13 mouse cellular contexts compared by ENCODE assay signal in the genomic region with DNA sequence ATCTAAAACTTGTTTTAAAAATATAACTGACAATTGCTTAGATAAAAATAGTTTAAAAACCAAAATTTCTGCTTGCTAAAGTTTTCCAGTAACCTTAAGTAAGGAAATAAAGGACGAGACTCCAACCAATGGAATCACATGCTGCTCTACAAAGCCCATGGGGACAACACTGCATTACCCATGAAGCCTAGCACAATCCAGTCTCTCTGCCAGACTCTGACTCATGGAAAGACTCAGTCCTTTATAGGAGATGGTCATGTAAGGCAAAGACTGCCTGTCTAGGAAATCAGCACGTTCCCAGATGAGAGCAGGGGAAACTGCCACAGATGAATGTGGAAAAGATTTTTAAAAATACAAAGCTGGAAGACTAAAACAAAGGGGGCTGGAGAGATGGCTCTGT. TPM values are rescaled to one million over a fixed set of nuclear protein-coding genes. Genes with fewer than 3 reads are reported as not detected.
A peak's percentile ranks its signal among the peaks of the same experiment; 100 is the strongest.
DNase-seq lines count a peak whose midpoint lies in the region; TF ChIP-seq lines count a peak whose summit lies in the region.
"Had no signal": no experiment of that assay in that cellular context is flagged by ENCODE, and none has a peak within 500 bp of the region (broad histone marks: within the 10 kb centered on the region; RNA-seq: fewer than 3 reads in every experiment).

No protein-coding gene starts in this region.

- no peak for TF ChIP-seq POLR2A in thymus, adult 2 months (IDR thresholded peaks at IDR 0.05; ENCODE audit: control insufficient read depth, extremely low read depth, insufficient read depth, low read length, poor library complexity)

- H3K27ac ChIP-seq in left cerebral cortex, adult 2 months: no peak overlapping the region
- H3K27ac ChIP-seq in thymus, adult 2 months (ENCODE audit: control insufficient read depth, insufficient read depth, low read length): no peak overlapping the region
- H3K27ac ChIP-seq: embryonic facial prominence, embryonic 12.5 days; forebrain, embryonic 15.5 days; lung, embryonic 15.5 days; midbrain, embryonic 13.5 days had no signal

- intact Hi-C loops in left cerebral cortex, adult 2 months (cut with DNase I): no loop called here
- intact Hi-C loops in left cerebral cortex, postnatal 10 days (cut with DNase I): loop anchor here (10.0 kb wide), 1 partner anchor 201 kb away; no protein-coding TSS in a partner anchor

- no peak overlapping the region for H3K4me3 ChIP-seq in left cerebral cortex, adult 2 months
- no peak overlapping the region for H3K4me3 ChIP-seq in thymus, adult 2 months (ENCODE audit: control insufficient read depth, insufficient read depth, low read length)
- H3K4me3 ChIP-seq: embryonic facial prominence, embryonic 12.5 days; forebrain, embryonic 15.5 days; lung, embryonic 15.5 days; midbrain, embryonic 13.5 days had no signal

- no peaks in the 10 kb centered on the region for H3K4me1 ChIP-seq in thymus, adult 2 months (replicated peaks; ENCODE audit: control insufficient read depth, insufficient read depth, low read length)
- H3K4me1 ChIP-seq: embryonic facial prominence, embryonic 12.5 days; forebrain, embryonic 15.5 days; lung, embryonic 15.5 days; midbrain, embryonic 13.5 days had no signal

- 85% methylated on average over 2 of the region's 2 CpGs for WGBS in thymus, adult 2 months

- no peaks in the 10 kb centered on the region for H3K36me3 ChIP-seq in thymus, adult 2 months (ENCODE audit: control insufficient read depth, insufficient read depth, low read length)
- H3K36me3 ChIP-seq: lung, embryonic 15.5 days had no signal

- peak; percentile 7 to 8 for DNase-seq in left cerebral cortex, adult 2 months (ENCODE audit: extremely low spot score in 1 of 2, low spot score in 2 of 2)
- no peak for DNase-seq in left cerebral cortex, postnatal 10 days (ENCODE audit: extremely low spot score in 1 of 2, low spot score in 2 of 2)
- DNase-seq in 3T3-L1 (ENCODE audit: low read depth, low spot score) (peak; percentile 87), NIH3T3 (ENCODE audit: low read depth) (peak; percentile 90)
- DNase-seq in heart, adult 9 months (ENCODE audit: low spot score in 2 of 2): peak; percentile 77 to 79
- DNase-seq in thymus, adult 2 months: no peak
- DNase-seq in kidney, adult 18-20 months: no peak
- DNase-seq: cerebellum, adult 9-11 months; thymus, postnatal 4 days had no signal

- H3K27me3 ChIP-seq in thymus, adult 2 months (ENCODE audit: control insufficient read depth, insufficient read depth, low read length): no peaks in the 10 kb centered on the region
- H3K27me3 ChIP-seq: embryonic facial prominence, embryonic 12.5 days; forebrain, embryonic 15.5 days; lung, embryonic 15.5 days; midbrain, embryonic 13.5 days had no signal

- no peak for TF ChIP-seq CTCF in left cerebral cortex, adult 2 months (IDR thresholded peaks at IDR 0.05)
- TF ChIP-seq CTCF in thymus, adult 2 months (IDR thresholded peaks at IDR 0.05; ENCODE audit: borderline replicate concordance, control insufficient read depth, extremely low read depth, insufficient read depth, low read length, poor library complexity): no peak

RNA-seq across cellular contexts. Expression of gene Ulk4, which starts 23.0 kb away (rescaled TPM):
- total RNA-seq in left cerebral cortex, adult 2 months (2021): 1 to 10 TPM; 9.2 to 9.9 TPM
- total RNA-seq in left cerebral cortex, postnatal 10 days (2021): 1 to 10 TPM; 7.2 to 7.5 TPM
- 1.4 and 2.9 TPM in 2 replicates for polyA plus RNA-seq in thymus, adult 2 months (2012; rRNA removed)

RNA-seq across cellular contexts. Expression of gene Trak1, which starts 43.3 kb away (rescaled TPM):
- total RNA-seq in left cerebral cortex, adult 2 months (2021): 100 to 1,000 TPM; 247 to 298 TPM
- total RNA-seq in left cerebral cortex, postnatal 10 days (2021): 100 to 1,000 TPM; 213 to 215 TPM
- 96.5 and 103 TPM in 2 replicates for polyA plus RNA-seq in thymus, adult 2 months (2012; rRNA removed)

Comparison
In these comparisons a context has a peak if more than half of its experiments do, and no peak if none do; other contexts are left out.
1. DNase-seq: peak in left cerebral cortex, adult 2 months (2 of 2), 3T3-L1 (single experiment), NIH3T3 (single experiment) and heart, adult 9 months (2 of 2); none in left cerebral cortex, postnatal 10 days (0 of 2), thymus, adult 2 months (single experiment) and kidney, adult 18-20 months (single experiment).